Mouse (Mus musculus) megakaryocyte, adult 5-6 weeks (primary cell): ENCODE measurements around the gene Ranbp9. TPM values are rescaled to one million over a fixed set of nuclear protein-coding genes. Genes with fewer than 3 reads are reported as not detected.
A peak's percentile ranks its signal among the peaks of the same experiment; 100 is the strongest.

Experiments used
- ATAC-seq: 2 replicates; pipeline ENCODE4 v1.8.0; 2016; ENCODE audit warnings: mild to moderate bottlenecking, inconsistent platforms; ENCODE audit not compliant: poor library complexity, severe bottlenecking
- total RNA-seq, 2 experiments: library from RNA; stranded (forward) in 1 of 2; stranded (reverse) in 1 of 2; fragments of 153-499, 151-499 nt in 1 of 2; fragments of 221-1000, 200-1000 nt in 1 of 2; gene quantifications; 2 replicates each; pipeline versions ENCODE4 v1.2.3 to v1.2.4; 2015 to 2017

Ranbp9 gene
- total RNA-seq (2015) (117 and 133 TPM in 2 replicates), total RNA-seq (2017) (119 and 134 TPM in 2 replicates)

DNA sequence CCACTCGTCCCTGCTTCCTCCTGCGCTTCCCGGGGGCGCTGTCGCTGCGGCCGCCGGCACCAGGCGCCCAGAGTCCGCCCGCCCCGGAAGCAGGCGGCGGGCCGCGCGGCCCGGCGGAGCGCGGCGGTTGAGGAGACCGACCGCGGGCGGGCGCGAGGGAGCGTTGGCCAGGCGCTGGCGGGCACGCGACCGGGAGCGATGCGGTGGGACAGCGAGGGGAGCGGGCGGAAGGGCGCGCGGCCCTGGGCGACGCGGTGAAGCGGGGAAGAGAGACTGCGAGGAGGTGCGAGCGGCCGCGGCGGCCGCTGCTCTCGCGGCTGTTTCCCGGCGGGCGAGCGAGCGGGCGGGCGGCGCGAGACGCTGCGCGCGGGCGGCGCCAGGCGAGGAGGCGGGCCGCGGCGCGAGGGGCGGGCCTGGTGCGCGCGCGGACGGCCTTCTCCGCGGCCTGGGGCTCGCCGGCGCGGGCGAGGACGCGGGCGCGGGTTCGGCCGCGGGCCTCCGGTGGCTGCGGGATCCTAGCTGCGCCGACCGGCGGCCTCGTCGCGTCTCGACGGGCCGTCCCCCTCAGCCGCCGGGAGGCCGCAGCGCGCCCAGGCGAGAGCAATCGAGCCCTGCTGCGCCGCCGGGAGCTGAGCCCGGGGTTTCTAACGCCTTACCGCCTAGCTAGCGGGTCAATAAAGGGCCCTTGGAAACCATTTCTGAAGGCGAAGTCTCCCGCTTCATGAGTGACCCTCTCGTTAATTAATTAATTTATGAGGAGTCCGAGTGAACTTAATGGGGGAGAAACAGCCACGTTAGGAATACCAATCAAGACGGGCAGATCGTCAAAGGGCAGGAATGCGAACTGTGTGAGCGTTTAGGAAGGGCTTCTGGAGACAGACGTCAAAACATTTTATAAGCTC is at the start of gene Ranbp9:
TSS of gene Ranbp9 (minus strand) at position 326 of the 902 bp plus-strand sequence.
- peak; percentile 60 for ATAC-seq

DNA sequence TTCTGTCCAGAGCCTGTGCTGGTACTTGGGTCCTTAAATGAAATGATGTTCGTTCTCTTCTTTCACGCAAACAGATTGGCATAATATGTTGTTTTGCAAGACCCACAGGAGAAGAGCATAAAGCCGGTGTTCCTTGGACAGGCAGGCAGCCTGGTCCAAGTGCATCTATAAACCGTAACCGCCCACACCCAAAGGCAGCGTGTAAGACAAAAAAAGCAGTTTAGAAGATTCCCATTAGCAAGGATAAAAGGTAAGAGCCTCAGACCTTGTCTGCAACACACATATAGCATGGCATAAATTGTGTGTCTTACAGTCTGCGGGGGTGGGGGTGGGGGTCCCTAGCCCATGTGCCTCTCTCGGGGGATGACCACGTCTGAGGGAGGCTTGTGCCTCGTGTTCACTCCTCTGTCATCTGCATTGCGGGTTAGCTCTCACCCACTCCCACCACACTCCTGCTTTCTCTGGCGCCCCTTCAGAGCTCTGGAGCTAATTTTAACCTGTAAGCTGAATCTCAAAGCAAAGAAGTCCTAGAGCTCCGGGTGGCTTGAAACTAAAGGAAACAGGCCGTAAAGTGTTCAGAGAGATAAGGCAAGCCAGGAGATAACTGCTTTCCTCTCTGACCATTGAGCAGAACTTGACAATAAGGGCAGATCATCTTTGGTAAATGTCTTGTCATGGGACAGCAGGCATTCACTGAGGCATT is 49.2 kb upstream of the Ranbp9 start:
- ATAC-seq, result no peak

DNA sequence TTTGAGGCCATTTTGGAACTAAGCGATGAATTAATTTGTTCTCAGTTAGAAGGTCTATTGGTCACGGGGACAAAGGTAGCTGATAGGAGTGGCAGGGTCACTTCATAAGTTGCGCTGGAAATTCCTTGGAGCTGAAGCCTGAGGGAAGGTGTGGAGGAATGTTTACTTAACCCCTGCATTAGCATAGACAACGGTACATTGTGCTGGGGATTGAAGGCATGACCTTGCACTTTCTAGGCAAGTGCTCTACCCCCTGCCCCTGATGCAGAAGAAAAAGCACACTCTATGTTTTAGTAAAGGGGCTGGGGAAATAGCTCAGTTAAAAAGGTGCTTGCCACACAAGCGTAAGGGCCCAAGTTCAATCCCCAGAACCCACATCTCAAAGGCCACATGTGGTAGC is 45.2 kb upstream of the Ranbp9 start:
- no peak for ATAC-seq

DNA sequence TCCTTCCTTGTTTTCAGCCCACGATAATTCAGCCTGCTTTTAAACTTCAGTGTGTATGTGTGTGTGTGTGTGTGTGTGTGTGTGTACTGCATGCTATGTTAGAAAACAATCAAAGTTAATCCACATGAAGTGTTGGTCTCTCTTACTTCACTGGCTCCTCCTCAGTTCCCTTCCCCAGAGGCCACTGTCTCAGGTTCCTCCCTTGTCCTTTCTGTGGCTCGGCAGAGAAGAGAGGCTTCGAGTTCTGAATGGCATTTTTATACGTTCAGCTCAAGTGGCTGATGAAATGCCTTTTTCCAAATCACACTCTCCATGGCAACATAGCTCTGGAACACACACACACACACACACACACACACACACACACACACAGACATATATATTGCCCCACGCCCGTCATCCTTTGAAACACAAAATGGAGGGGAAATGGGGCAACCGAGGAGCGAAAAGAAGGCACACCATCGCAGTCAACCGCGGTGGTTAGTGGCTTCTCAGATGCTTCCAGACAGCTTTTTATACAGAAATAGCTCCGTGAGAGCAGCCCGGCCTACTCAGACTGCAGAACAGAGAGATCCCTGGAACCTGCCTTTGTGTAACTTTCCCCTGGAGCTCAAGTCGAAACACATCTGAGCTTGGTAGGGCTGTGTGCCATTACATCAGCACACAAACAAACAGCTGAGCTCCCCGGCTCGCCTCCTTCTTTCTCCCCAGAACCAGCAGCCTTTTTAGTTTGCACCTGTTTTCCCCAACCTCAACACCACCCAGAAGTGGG is 44.5 kb upstream of the Ranbp9 start:
- peak; percentile 66 for ATAC-seq

DNA sequence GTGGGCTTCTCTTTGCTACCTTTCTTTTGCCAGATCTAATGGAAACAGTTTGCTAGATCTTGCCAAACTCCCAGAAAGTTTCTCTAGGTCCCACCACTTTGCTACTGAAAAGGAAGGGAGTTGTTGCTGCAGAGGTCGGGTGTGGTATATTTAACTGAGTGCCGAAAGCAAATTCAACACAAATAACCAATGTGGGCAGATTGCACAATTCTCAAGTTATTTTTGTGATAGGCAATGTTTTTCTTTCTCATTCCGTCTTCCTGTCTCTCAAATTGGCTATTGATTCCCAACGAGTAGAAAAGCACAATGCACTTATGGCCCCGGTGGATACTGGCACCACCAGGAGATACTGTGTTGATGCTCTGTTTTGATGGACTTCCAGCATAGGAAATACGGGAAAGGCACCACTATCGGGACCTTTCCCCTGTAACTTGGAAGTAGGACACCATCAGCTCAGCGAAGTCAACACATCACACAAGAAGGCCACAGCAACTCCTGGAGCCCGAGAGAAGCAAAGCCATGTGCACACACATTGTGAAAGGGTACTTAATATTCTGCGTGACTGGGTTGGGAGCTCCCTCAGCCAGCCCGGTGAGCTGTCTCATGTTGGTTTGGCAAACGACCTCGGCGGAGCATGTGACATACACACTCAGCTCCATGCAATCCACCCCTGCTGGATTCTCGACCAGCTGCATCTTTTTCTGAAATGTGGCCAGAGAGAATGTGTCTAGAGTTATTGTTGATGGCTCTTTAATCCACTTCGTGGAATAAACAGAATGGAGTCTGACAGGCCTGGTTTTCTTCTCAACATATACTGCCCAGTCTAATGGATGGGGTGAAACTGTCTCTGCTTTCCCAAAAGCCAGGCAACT is 43.6 kb upstream of the Ranbp9 start:
- ATAC-seq, result peak; percentile 75

DNA sequence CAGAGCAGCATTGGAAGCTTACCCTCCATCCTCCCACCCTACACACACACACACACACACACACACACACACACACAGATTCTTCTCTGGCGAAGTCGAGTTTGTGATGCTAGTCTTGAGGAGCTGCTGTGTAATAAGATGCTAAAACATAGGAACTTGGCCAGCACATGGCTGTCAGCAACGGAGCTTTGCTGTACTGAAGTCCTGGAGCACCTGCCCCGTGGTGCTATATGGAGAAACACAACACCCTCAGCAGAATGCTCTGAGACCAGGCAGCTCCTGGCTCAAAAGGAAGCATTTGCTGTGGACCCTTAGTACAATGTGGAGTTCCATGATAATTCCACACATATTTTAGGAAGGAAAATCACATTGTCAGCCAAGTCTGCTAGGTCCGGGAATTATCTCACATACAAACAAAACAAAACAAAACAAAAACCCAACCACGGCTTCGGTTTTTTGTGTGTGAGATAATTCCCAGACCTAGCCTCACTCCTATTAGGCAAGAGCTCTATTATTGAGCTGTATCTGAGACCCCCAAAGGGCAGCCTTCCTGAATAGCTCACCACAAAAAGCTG is 42.9 kb upstream of the Ranbp9 start:
- no peak for ATAC-seq

DNA sequence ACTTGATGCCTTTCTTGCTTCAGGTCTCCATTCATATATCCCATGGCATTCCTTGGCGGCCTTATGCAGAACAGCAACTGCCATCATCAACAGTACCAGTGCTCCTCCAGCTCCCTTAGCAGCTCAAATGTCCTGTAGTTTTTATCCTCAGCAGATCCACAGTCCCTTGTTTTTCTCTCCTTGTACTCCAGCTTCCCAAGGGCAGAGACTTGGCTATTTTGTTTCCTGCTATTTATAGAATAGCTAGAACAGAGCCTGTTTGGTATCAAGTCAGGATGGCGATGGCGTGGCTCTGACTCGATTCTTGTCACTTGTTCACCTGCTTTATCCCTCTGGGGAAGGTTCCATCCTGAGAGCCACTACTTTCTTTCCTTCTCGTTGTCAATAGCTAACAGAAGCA is 40.9 kb upstream of the Ranbp9 start:
- ATAC-seq, result no peak

DNA sequence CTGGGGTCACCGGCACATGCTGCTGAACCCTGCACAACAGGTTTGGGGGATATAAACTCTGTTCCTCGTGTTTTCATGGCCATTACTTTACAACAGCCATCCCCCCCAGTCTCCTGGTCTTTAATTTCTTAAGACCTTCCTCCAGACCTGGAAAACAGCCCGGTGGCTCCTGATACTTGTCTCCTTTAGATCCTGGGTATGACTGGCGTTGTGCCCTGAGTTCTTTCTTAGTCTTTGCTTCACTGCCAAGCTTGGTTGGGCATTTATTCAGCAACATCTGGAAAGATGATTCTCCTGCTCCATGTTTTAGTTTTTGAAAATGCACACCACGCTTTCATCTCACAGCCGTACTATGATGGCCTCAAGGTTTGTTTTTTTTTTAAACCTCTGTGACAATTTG is 38.2 kb upstream of the Ranbp9 start:
- ATAC-seq, result no peak

DNA sequence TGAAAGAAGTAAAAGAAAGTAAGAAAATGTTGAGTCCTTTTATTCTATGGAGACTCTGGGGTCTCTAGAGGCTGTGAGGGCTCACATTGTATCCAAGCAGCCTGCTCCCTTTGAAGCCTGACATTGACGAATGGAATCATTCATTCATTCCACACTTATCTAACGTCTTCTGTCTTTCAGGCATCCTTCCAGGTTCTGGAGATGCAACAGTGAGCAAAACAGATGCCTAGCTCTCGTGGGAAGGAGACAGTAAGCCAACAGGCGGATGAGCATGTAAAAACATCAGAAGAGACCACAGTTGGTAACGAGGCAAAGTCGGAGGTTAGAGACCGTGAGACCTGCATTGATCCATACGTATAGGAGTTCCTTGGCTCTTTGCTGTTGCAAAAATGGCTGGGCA is 36.3 kb upstream of the Ranbp9 start:
- ATAC-seq, result no peak

DNA sequence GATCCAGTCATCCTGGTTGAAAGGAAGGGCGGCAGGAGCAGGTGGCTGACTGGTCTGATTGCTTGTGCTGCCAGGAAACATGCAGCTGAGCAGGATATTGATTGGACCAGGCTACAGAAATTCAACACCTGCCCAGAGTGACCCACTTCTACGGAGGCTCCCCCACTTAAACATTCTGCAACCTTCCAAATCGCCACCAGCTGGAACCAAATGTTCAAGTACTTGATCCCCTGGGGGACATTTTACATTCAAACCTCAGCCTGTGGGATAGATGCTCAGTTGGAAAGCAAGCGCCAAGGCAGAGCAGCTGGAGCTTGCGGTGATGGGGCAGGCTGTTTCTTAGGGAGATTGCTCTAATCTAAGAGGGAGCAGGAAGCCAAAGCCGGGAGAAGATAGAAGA is 35.8 kb upstream of the Ranbp9 start:
- no peak for ATAC-seq

DNA sequence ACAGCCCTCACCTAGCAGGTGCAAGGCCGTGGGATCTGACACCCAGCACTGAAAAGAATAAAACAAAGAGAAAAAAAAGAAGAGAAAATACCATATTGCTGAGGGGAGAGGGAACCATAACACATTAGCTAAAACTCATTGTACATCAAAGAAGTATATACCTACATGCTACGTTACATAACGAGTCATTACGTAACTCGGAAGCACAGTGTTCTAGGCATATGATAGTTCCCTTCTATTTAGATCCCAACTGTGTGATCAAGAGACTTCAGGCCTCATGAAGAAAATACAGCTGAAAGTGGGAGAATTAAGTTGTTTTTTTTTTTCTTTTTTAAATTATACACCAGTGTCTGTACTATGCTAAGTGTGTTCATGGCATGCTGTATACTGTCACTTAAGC is 35.0 kb upstream of the Ranbp9 start:
- 0 out of 2 replicates have a peak, but pooled peaks have one; percentile 21 for ATAC-seq

DNA sequence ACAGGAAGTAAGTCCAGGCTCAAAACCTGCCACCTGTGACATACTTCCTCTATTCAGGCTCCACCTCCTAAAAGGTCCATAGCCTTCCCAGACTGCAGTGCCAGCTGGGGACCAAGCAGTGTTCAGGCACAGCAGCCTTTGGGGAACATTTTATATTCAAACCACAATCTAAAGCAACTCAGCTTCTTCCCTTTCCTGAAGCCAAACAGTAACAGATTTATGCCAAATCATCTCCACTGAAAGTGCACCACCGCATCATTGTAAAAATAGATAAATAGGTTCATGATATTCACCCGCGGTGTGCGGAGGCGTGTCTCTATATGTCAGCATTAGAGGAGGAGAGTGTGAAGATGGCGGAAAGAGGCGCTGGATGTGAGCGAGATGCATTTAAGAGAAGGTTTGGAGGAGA is 33.9 kb upstream of the Ranbp9 start:
- ATAC-seq, result peak; percentile 78

DNA sequence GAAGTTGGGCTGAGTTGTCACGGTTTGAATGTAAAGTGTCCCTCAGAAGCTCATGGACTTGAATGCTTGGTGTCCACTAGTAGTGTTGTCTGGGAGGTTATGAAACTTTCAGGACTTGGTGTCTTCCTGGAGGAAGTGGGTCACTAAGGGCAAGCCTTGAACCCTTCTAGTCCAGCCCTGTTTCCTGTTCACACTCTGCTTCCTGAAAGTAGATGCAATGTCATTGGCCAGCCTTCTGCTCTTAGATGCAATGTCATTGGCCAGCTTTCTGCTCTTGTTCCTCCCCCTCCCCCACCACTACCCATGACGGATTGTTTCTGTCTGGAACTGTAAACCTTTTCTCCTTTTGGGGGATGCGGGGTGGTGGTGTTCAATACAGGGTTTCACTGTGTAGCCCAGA is 31.7 kb upstream of the Ranbp9 start:
- peak; percentile 41; the same call in 1 of the 2 replicates for ATAC-seq

DNA sequence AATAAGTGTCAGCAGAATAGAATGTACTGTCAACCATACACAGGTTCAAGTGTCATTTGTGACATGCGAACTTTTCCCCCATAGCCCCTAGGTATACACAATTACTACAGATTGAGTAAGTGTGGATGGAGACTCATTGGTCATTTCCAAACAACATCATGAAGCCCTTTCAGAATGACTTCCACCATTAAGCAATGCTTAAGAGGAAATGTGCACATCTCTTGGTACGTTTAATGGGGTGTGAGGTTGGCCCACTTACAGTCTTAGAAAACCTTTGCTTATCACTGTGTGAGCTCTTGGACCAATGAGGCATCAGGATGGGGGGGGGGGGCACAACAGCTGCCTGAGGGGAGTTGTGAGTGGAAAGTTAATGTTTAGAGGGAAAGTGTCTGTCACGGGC is 24.7 kb upstream of the Ranbp9 start:
- ATAC-seq, result peak; percentile 85

DNA sequence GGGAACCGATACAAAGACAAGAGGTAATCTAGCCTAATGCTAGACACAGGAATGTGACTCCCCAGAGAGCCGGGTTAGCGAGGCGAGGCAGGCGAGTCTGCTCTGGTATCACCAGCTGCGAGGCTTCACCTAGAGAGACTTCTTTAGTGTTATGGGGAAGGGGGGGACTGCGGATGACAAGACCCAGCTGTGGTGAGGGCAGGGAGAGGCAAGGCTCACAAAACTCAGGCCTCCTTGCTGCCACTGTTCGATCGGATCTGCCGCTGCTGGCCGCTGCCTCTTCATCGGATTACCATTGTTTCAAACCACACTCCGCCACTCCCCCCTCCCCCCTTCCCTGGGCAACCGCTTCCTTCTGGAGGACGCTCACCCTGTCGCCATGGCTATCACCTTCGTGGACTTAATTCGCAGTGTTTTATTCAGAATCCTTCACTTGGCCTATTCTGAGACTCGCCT is 22.3 kb upstream of the Ranbp9 start:
- peak; percentile 61 for ATAC-seq

DNA sequence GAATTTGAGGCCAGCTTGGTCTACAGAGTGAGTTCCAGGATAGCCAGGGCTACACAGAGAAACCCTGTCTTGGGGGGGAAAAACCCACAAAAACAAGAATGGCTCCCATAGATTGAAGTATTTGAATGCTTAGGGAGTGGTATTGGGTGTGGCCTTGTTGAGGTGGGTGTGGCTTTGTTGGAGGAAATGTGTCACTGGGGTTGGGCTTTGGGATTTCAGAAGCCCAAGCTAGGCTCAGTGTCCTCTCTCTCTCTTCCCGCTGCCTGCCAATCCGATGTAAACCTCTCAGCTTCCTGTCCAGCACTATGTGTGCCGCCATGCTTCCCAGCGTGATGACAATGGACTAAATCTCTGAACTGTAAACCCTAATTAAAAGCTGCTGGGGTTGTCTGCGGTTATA is 20.5 kb upstream of the Ranbp9 start:
- no peak for ATAC-seq

DNA sequence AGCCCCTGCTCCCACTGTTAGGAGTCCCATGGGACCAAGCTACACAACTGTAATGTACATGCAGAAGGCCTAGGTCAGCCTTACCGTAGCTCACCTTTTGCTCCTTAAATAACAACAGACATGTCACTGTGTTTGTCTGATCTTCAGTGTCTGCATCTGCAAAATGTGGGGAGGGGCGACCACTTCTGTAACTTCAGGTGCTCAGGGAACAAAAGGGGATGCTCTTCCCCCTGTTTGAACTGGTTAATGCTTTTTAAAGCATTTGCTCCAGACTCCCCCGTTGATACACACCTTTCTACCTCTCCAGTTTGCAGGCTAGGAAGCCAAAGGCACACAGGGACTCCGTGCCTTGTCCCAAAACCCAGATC is 19.4 kb upstream of the Ranbp9 start:
- ATAC-seq, result no peak

DNA sequence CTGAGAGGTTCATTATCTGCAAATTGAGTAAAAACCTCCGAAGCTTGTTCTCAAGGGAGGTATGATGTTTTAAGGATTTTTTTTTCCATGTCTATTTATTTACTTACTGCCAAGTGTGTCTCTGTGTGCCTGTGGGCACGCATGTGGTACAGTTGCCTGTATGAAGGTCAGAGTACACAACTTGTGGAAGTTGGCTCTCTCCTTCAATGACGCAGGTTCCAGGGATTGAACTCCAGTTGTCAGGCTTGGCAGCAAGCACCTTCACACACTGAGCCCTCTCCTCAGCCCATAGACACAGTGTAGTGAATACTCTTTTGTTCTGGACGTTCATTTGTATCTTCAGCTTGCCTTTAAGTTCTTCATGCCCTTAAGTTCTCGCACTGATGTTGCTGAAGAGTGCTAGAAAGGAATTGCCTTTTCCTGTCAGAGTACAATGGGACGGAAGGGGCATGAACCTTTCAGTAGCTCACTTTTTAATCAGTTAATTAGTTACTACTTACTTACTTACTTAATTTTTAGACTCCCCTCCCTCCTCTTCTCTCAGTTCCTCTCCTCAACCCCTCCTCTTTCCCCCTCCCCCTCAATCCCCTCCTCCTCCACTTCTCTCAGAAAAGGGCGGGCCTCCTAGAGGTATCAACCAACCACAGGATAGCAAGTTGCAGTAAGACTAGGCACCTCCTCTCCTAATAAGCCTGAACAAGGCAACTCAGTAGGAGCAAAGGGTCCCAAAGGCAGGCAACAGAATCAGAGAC is 18.8 kb upstream of the Ranbp9 start:
- no peak for ATAC-seq

DNA sequence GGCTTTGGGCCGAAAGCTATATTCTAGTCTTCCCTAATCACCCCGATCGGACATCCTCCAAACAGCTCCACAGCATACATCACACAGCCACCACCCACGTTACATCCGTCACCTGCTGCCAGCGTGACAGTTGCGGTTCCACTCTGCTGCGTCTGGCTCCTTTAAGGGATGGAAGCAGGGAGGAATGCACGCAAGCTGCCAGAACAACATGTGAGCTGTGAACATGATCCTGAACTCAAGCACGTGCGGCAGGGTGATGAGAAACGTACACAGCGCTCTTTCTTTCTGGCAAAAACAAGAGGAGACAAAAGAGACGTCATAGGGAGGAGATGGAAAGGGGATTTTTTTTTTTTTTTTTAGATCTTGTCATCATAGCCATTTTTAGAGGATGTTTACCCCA is 17.8 kb upstream of the Ranbp9 start:
- ATAC-seq, result no peak
